Mouse (Mus musculus): ENCODE measurements around the gene Tube1. TPM values are rescaled to one million over a fixed set of nuclear protein-coding genes. Genes with fewer than 3 reads are reported as not detected.
"Not testable (repeated sequence)": the region's sequence is repeated elsewhere in the genome, so short reads cannot be mapped to it uniquely, and the experiment has no call there.

Gene Tube1
- polyA plus RNA-seq, 1 experiment from 2014 or later: 16.2 TPM

- H3K27ac ChIP-seq: 0 out of 2 replicates have a peak overlapping the region, but pooled peaks have one; percentile 22
- 0 out of 2 replicates have a peak overlapping the region, but pooled peaks have one; percentile 10 for H3K9ac ChIP-seq
- H3K4me3 ChIP-seq (replicated peaks): 0 out of 2 replicates have a peak overlapping the region, but pooled peaks have one; percentile 4
- H3K27me3 ChIP-seq: no peaks in the 10 kb centered on the region
- peak overlapping the region; percentile 90 for H3K4me2 ChIP-seq
- 10% methylated on average over 6 of the region's 6 CpGs for WGBS
- H3K4me1 ChIP-seq: peaks cover 46% of the 10 kb centered on the region
- H3K9me3 ChIP-seq (replicated peaks): no peaks in the 10 kb centered on the region
- ATAC-seq (replicated peaks; ENCODE audit: low FRiP score): no peak
- no peaks in the 10 kb centered on the region for H3K36me3 ChIP-seq
These were observed 36.9 kb downstream of the Tube1 start for GRCm38 (mm10) chr10:39170706-39171105.

GRCm38 (mm10) chr10:39171134-39171533, 37.4 kb downstream of the Tube1 start:
- WGBS: under 1% methylated on average over 19 of the region's 19 CpGs
- no peaks in the 10 kb centered on the region for H3K36me3 ChIP-seq
- peak overlapping the region; percentile 47 for H3K9ac ChIP-seq
- peak overlapping the region; percentile 90 for H3K4me2 ChIP-seq
- peaks cover 41% of the 10 kb centered on the region for H3K4me1 ChIP-seq
- H3K4me3 ChIP-seq (replicated peaks): peak overlapping the region; percentile 56
- no peaks in the 10 kb centered on the region for H3K27me3 ChIP-seq
- no peaks in the 10 kb centered on the region for H3K9me3 ChIP-seq (replicated peaks)
- peak; percentile 83 for ATAC-seq (replicated peaks; ENCODE audit: low FRiP score)
- H3K27ac ChIP-seq: peak overlapping the region; percentile 88

- WGBS: 17% methylated on average over 26 of the region's 26 CpGs
- Histone ChIP-seq H3K9me3 (replicated peaks) (no peaks in the 10 kb centered on the region), H3K27ac (peak overlapping the region; percentile 88), H3K9ac (peak overlapping the region; percentile 47), H3K27me3 (no peaks in the 10 kb centered on the region), H3K4me2 (peak overlapping the region; percentile 90), H3K36me3 (no peaks in the 10 kb centered on the region), H3K4me3 (replicated peaks) (peak overlapping the region; percentile 56), H3K4me1 (peaks cover 37% of the 10 kb centered on the region)
- peak; percentile 50 for ATAC-seq (replicated peaks; ENCODE audit: low FRiP score)
These were observed 38.1 kb downstream of the Tube1 start for GRCm38 (mm10) chr10:39171603-39172539.

- Histone ChIP-seq H3K4me1 (peaks cover 37% of the 10 kb centered on the region), H3K9me3 (replicated peaks) (no peaks in the 10 kb centered on the region), H3K4me2 (peak overlapping the region; percentile 90), H3K27ac (peak overlapping the region; percentile 84), H3K9ac (no peak overlapping the region), H3K27me3 (no peaks in the 10 kb centered on the region), H3K4me3 (replicated peaks) (peak overlapping the region; percentile 56; the same call in 1 of the 2 replicates), H3K36me3 (no peaks in the 10 kb centered on the region)
- WGBS: 72% methylated on average over 6 of the region's 6 CpGs
- ATAC-seq (replicated peaks; ENCODE audit: low FRiP score): no peak
These were observed 38.8 kb downstream of the Tube1 start for GRCm38 (mm10) chr10:39172540-39172931.

- H3K4me3 ChIP-seq (replicated peaks): peak overlapping the region; percentile 11
- 30% methylated on average over 13 of the region's 13 CpGs for WGBS
These were observed 39.3 kb downstream of the Tube1 start for GRCm38 (mm10) chr10:39173077-39173476.

GRCm38 (mm10) chr10:39176981-39177380, 43.2 kb downstream of the Tube1 start:
- H3K27ac ChIP-seq: no peak overlapping the region
- no peaks in the 10 kb centered on the region for H3K36me3 ChIP-seq
- H3K4me1 ChIP-seq: peaks cover 20% of the 10 kb centered on the region
- WGBS: 87% methylated on average over 5 of the region's 5 CpGs
- no peak overlapping the region for H3K9ac ChIP-seq
- no peak overlapping the region for H3K4me3 ChIP-seq (replicated peaks)
- H3K9me3 ChIP-seq (replicated peaks): no peaks in the 10 kb centered on the region
- no peaks in the 10 kb centered on the region for H3K27me3 ChIP-seq
- ATAC-seq (replicated peaks; ENCODE audit: low FRiP score): no peak
- no peak overlapping the region for H3K4me2 ChIP-seq

More at GRCm38 (mm10) chr10:39173077-39173476, 39.3 kb downstream of the Tube1 start:
- Histone ChIP-seq H3K4me1 (peaks cover 37% of the 10 kb centered on the region), H3K9ac (no peak overlapping the region), H3K27ac (peak overlapping the region; percentile 84), H3K4me2 (peak overlapping the region; percentile 90), H3K9me3 (replicated peaks) (no peaks in the 10 kb centered on the region), H3K27me3 (no peaks in the 10 kb centered on the region), H3K36me3 (no peaks in the 10 kb centered on the region)
- ATAC-seq (replicated peaks; ENCODE audit: low FRiP score): no peak

- H3K9me3 ChIP-seq (replicated peaks): no peaks in the 10 kb centered on the region
- no peak overlapping the region for H3K4me2 ChIP-seq
- no peak for ATAC-seq (replicated peaks; ENCODE audit: low FRiP score)
- 83% methylated on average over 8 of the region's 8 CpGs for WGBS
- H3K4me1 ChIP-seq: no peaks in the 10 kb centered on the region
- no peak overlapping the region for H3K27ac ChIP-seq
- no peak overlapping the region for H3K4me3 ChIP-seq (replicated peaks)
- H3K9ac ChIP-seq: no peak overlapping the region
- no peaks in the 10 kb centered on the region for H3K27me3 ChIP-seq
- no peaks in the 10 kb centered on the region for H3K36me3 ChIP-seq
These were observed 51.2 kb downstream of the Tube1 start for GRCm38 (mm10) chr10:39184864-39185544.

- no peak for ATAC-seq (replicated peaks; ENCODE audit: low FRiP score)
- H3K4me3 ChIP-seq (replicated peaks): no peak overlapping the region
- no peak overlapping the region for H3K27ac ChIP-seq
- no peak overlapping the region for H3K9ac ChIP-seq
- H3K4me2 ChIP-seq: no peak overlapping the region
- WGBS: 82% methylated on average over 4 of the region's 4 CpGs
- no peaks in the 10 kb centered on the region for H3K4me1 ChIP-seq
- no peaks in the 10 kb centered on the region for H3K36me3 ChIP-seq
- H3K9me3 ChIP-seq (replicated peaks): no peaks in the 10 kb centered on the region
- no peaks in the 10 kb centered on the region for H3K27me3 ChIP-seq
These were observed 51.8 kb downstream of the Tube1 start for GRCm38 (mm10) chr10:39185545-39185906.

- 96% methylated on average over 3 of the region's 3 CpGs for WGBS
- H3K4me1 ChIP-seq: no peaks in the 10 kb centered on the region
These were observed 58.9 kb downstream of the Tube1 start for GRCm38 (mm10) chr10:39192673-39193072.

GRCm38 (mm10) chr10:39198216-39198615, 64.4 kb downstream of the Tube1 start:
- H3K27ac ChIP-seq; H3K4me2 ChIP-seq; H3K4me1 ChIP-seq; ATAC-seq (replicated peaks; ENCODE audit: low FRiP score); H3K27me3 ChIP-seq; H3K4me3 ChIP-seq (replicated peaks); H3K36me3 ChIP-seq; H3K9me3 ChIP-seq (replicated peaks); H3K9ac ChIP-seq: not testable (repeated sequence)
- 90% methylated on average over 11 of the region's 11 CpGs for WGBS

More at GRCm38 (mm10) chr10:39192673-39193072, 58.9 kb downstream of the Tube1 start:
- Histone ChIP-seq H3K4me3 (replicated peaks) (no peak overlapping the region), H3K27me3 (no peaks in the 10 kb centered on the region), H3K4me2 (no peak overlapping the region), H3K9me3 (replicated peaks) (no peaks in the 10 kb centered on the region), H3K27ac (no peak overlapping the region), H3K9ac (no peak overlapping the region), H3K36me3 (no peaks in the 10 kb centered on the region)
- no peak for ATAC-seq (replicated peaks; ENCODE audit: low FRiP score)
